Mouse (Mus musculus) testis, adult 2 months (tissue): Measurements from ENCODE around the gene Raet1e. TPM values are rescaled to one million over a fixed set of nuclear protein-coding genes. Genes with fewer than 3 reads are reported as not detected.
"Not testable (repeated sequence)": the region's sequence is repeated elsewhere in the genome, so short reads cannot be mapped to it uniquely, and the experiment has no call there.

Experiments used
- H3K27ac ChIP-seq: fragments of 200-500 bp; 2 replicates; pipeline ENCODE4 v1.5.1; 2012; ENCODE audit warnings: low read depth, low read length; ENCODE audit not compliant: control insufficient read depth, insufficient read depth
- H3K27me3 ChIP-seq: fragments of 200-500 bp; 2 replicates; pipeline ENCODE4 v1.6.1; 2012; ENCODE audit warnings: mild to moderate bottlenecking, low read length, moderate library complexity; ENCODE audit not compliant: control insufficient read depth, insufficient read depth
- H3K36me3 ChIP-seq: fragments of 200-500 bp; 2 replicates; pipeline ENCODE4 v1.6.1; 2012; ENCODE audit warnings: mild to moderate bottlenecking, low read length; ENCODE audit not compliant: control insufficient read depth, insufficient read depth
- H3K4me1 ChIP-seq: fragments of 200-500 bp; 2 replicates; pipeline ENCODE4 v1.6.1; 2012; ENCODE audit warnings: low read length; ENCODE audit not compliant: control insufficient read depth, insufficient read depth
- H3K4me3 ChIP-seq: fragments of 200-500 bp; 2 replicates; pipeline ENCODE4 v1.5.1; 2012; ENCODE audit warnings: low read depth, mild to moderate bottlenecking, low read length, moderate library complexity, mixed read lengths; ENCODE audit not compliant: control insufficient read depth
- CTCF ChIP-seq: fragments of 200-500 bp; IDR thresholded peaks from 2 replicates; pipeline ENCODE4 v1.5.1; 2012; ENCODE audit warnings: low read depth, mild to moderate bottlenecking, inconsistent platforms, low read length, moderate library complexity; ENCODE audit not compliant: control insufficient read depth, insufficient read depth, insufficient replicate concordance
- POLR2A ChIP-seq: fragments of 200-500 bp; IDR thresholded peaks from 2 replicates; pipeline ENCODE4 v1.6.1; 2012; ENCODE audit warnings: low read depth, mild to moderate bottlenecking, inconsistent platforms, low read length, moderate library complexity; ENCODE audit not compliant: control insufficient read depth
- polyA plus RNA-seq: library from polyadenylated mRNA; depleted of rRNA; stranded (reverse); fragments of >200 nt; gene quantifications from 2 replicates; pipeline ENCODE4 v1.2.3, GENCODE M21; 2012; rRNA removed

The Raet1e gene
- 0.07 and 0.12 TPM in 2 replicates for polyA plus RNA-seq

DNA sequence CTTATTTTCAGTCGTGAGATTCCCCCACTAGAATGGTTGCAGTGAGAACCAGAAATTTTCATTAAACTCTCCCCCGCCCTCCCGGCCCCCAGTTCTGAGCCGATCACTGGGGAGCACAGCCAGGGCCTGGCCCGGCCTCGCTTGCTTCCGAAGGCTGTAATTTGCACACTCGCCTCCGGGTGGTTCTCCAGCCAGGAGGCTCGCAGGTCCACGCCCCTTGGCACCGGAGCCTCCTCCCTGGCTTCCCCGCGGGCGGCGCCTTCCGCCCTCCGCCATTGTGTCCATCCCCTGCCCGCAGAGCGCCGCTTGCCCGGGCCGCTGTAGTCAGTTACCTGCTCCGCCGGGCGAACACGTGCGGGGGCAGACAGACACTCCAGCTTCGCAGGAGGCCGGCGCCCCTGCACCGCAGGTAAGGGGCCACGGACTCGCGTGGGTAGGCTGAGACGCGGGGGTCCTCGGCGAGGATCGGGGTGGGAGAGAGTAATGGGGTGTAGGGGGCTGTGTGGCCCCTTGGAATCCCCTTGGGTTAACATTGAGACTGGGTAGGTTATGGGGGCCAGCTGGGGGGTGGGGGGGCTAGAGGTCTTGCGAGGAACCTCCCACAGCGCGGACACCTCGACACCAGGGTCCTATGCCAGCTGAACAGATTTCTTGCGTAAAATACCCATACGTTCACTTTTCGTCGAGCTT is at the start of gene Raet1e, which contains the start of gene H60b:
Raet1e (plus strand) TSS at position 260 of the 690 bp plus-strand sequence.
H60b (plus strand) TSS at position 277 of the 690 bp plus-strand sequence.
- H3K4me3 ChIP-seq, H3K36me3 ChIP-seq, H3K27me3 ChIP-seq, H3K4me1 ChIP-seq, H3K27ac ChIP-seq: not testable (repeated sequence)

- Histone ChIP-seq H3K27me3 (no peaks in the 10 kb centered on the region), H3K4me3 (peak overlapping the region; percentile 66), H3K27ac (no peak overlapping the region), H3K4me1 (peaks cover 3% of the 10 kb centered on the region; the same call in 1 of the 2 replicates), H3K36me3 (no peaks in the 10 kb centered on the region)
- TF ChIP-seq POLR2A (no peak; the same call in 1 of the 2 replicates), CTCF (peak; percentile 22; the same call in 1 of the 2 replicates)
Measured at GRCm38 (mm10) chr10:22140665-22141280, 17.6 kb upstream of the Raet1e start.

DNA sequence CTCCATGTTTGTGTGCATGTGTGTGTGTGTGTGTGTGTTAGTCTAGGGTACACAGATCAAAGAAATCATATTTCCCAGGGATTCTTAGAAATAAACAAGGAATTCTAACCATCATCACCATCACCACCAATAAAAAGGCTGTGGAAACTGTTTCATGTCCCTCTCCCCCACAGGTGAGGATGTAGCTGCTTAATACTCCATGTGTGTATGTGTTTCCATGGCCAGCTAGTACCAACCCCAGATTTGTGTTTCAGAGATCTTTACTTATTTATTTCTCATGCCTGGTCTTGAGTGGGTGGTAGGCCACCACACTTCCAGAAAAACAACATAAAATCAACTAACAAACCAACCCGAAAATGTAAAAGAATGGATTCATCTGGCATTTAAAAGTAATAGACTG is 16.2 kb upstream of the Raet1e start:
- not testable (repeated sequence) for H3K4me1 ChIP-seq, H3K4me3 ChIP-seq, H3K36me3 ChIP-seq, H3K27me3 ChIP-seq, H3K27ac ChIP-seq

GRCm38 (mm10) chr10:22142926-22143325 is 15.4 kb upstream of the Raet1e start:
- TF ChIP-seq CTCF (no peak), POLR2A (no peak)
- H3K36me3 ChIP-seq, result no peaks in the 10 kb centered on the region
- H3K4me1 ChIP-seq, result peaks cover 3% of the 10 kb centered on the region; the same call in 1 of the 2 replicates
- no peak overlapping the region for H3K4me3 ChIP-seq
- H3K27ac ChIP-seq, result no peak overlapping the region
- H3K27me3 ChIP-seq, result no peaks in the 10 kb centered on the region

- Histone ChIP-seq H3K4me1 (peaks cover 12% of the 10 kb centered on the region), H3K4me3 (peak overlapping the region; percentile 76), H3K36me3 (no peaks in the 10 kb centered on the region), H3K27ac (no peak overlapping the region), H3K27me3 (no peaks in the 10 kb centered on the region)
- no peak for TF ChIP-seq POLR2A
- no peak; the same call in 1 of the 2 replicates for TF ChIP-seq CTCF
Measured at GRCm38 (mm10) chr10:22148441-22149072, 9.8 kb upstream of the Raet1e start.

DNA sequence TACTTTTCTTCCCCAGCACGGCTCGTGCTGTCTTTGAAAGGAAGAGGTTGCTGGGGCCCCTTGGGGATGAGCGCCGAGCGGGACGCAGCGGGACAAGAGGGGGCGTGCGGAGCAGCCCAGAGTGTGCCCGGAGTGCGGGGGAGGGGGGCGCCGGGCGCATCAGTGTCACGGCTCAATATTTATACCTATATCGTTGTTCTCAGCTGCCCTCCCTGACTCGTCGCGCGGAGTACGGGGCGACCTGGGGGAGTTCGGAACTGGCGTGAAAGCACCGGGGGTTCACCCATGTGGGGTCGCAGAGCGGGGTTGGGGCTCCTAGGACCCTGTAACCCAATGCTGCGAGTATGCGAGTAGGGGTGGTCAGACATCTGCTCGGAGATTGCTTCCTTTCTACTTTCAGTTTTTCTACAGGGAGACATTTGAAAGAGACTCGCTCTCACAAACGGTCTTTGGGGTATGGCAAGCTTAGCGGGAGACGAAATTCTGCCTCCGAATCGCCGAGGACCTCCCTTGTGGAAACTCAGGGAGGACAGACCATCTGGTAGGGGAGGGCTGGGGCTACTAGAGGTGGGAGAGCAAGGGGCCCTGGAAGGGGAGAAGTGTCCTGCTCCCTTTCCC is 9.2 kb upstream of the Raet1e start, which contains the start of gene E030030I06Rik:
E030030I06Rik (minus strand) TSS at position 198 of the 618 bp plus-strand sequence.
- Histone ChIP-seq H3K27me3 (no peaks in the 10 kb centered on the region), H3K27ac (no peak within 1 kb of the TSS), H3K4me1 (peaks cover 14% of the 10 kb centered on the region), H3K36me3 (no peaks in the 10 kb centered on the region), H3K4me3 (peak within 1 kb of the TSS; percentile 76)
- TF ChIP-seq CTCF (no peak), POLR2A (no peak)
